Mouse (Mus musculus): ENCODE data around the gene Cabin1.
"Not testable (repeated sequence)": the region's sequence is repeated elsewhere in the genome, so short reads cannot be mapped to it uniquely, and the experiment has no call there.

The Cabin1 gene

GRCm38 (mm10) chr10:75763682-75764518 is at the start of gene Cabin1:
Cabin1 (minus strand) TSS chr10:75764341.
- peak; percentile 98 for DNase-seq

GRCm38 (mm10) chr10:75804217-75804616 is 40.1 kb upstream of the Cabin1 start:
- no peak for DNase-seq

GRCm38 (mm10) chr10:75798176-75798696 is 34.1 kb upstream of the Cabin1 start, which contains the start of gene Gstt1:
Gstt1 (minus strand) TSS chr10:75798584.
- DNase-seq, result peak; percentile 77

- peak; percentile 64 for DNase-seq
Measured at GRCm38 (mm10) chr10:75797619-75798175, 33.6 kb upstream of the Cabin1 start.

- DNase-seq, result peak; percentile 21
Measured at GRCm38 (mm10) chr10:75796731-75797516, 32.8 kb upstream of the Cabin1 start.

- peak; percentile 74 for DNase-seq
Measured at GRCm38 (mm10) chr10:75794880-75795279, 30.7 kb upstream of the Cabin1 start.

- DNase-seq, result no peak
Measured at GRCm38 (mm10) chr10:75790773-75791172, 26.6 kb upstream of the Cabin1 start.

GRCm38 (mm10) chr10:75789841-75790240 is 25.7 kb upstream of the Cabin1 start:
- DNase-seq, result peak; percentile 72

GRCm38 (mm10) chr10:75789081-75789735 is 25.1 kb upstream of the Cabin1 start:
- DNase-seq, result no peak

GRCm38 (mm10) chr10:75788277-75788676 is 24.1 kb upstream of the Cabin1 start:
- DNase-seq, result no peak

GRCm38 (mm10) chr10:75785442-75785841 is 21.3 kb upstream of the Cabin1 start:
- DNase-seq, result no peak

GRCm38 (mm10) chr10:75780769-75781578 is 16.8 kb upstream of the Cabin1 start, which contains the start of the genes Gm20441 and Gstt3:
Gm20441 (minus strand) TSS chr10:75780954.
Gstt3 (minus strand) TSS chr10:75781414.
- peak; percentile 89 for DNase-seq

- DNase-seq, result peak; percentile 65
Measured at GRCm38 (mm10) chr10:75779206-75780174, 15.3 kb upstream of the Cabin1 start.

GRCm38 (mm10) chr10:75777885-75778284 is 13.7 kb upstream of the Cabin1 start:
- DNase-seq, result no peak

- DNase-seq, result no peak
Measured at GRCm38 (mm10) chr10:75776562-75776961, 12.4 kb upstream of the Cabin1 start.

- no peak for DNase-seq
Measured at GRCm38 (mm10) chr10:75774587-75774986, 10.4 kb upstream of the Cabin1 start.

- DNase-seq, result no peak
Measured at GRCm38 (mm10) chr10:75774102-75774501, 10.0 kb upstream of the Cabin1 start.

GRCm38 (mm10) chr10:75772795-75773664 is 8.9 kb upstream of the Cabin1 start, which contains the start of gene Ddt:
Ddt (minus strand) TSS chr10:75773414.
- peak; percentile 94 for DNase-seq

GRCm38 (mm10) chr10:75767756-75768155 is 3.6 kb upstream of the Cabin1 start:
- not testable (repeated sequence) for DNase-seq
